Mouse (Mus musculus) thymus, adult 2 months (tissue): ENCODE data around the gene Tmem266.

Source experiments
- CTCF ChIP-seq: fragments of 200-500 bp; IDR thresholded peaks from 2 replicates; pipeline ENCODE4 v1.5.1; 2012; ENCODE audit warnings: mild to moderate bottlenecking, control low read depth, low read length, moderate library complexity, borderline replicate concordance; ENCODE audit not compliant: control insufficient read depth, poor library complexity, insufficient read depth; ENCODE audit errors: extremely low read depth
- POLR2A ChIP-seq: fragments of 200-500 bp; IDR thresholded peaks from 2 replicates; pipeline ENCODE4 v1.6.1; 2012; ENCODE audit warnings: mild to moderate bottlenecking, low read length, control low read depth, moderate library complexity; ENCODE audit not compliant: control insufficient read depth, poor library complexity, insufficient read depth; ENCODE audit errors: extremely low read depth

GRCm38 (mm10) chr9:55371908-55372307 lies 45.2 kb downstream of the Tmem266 start:
- TF ChIP-seq POLR2A: no peak
- TF ChIP-seq CTCF: no peak
